1 mouse cellular context compared by ENCODE assay signal in the genomic region with DNA sequence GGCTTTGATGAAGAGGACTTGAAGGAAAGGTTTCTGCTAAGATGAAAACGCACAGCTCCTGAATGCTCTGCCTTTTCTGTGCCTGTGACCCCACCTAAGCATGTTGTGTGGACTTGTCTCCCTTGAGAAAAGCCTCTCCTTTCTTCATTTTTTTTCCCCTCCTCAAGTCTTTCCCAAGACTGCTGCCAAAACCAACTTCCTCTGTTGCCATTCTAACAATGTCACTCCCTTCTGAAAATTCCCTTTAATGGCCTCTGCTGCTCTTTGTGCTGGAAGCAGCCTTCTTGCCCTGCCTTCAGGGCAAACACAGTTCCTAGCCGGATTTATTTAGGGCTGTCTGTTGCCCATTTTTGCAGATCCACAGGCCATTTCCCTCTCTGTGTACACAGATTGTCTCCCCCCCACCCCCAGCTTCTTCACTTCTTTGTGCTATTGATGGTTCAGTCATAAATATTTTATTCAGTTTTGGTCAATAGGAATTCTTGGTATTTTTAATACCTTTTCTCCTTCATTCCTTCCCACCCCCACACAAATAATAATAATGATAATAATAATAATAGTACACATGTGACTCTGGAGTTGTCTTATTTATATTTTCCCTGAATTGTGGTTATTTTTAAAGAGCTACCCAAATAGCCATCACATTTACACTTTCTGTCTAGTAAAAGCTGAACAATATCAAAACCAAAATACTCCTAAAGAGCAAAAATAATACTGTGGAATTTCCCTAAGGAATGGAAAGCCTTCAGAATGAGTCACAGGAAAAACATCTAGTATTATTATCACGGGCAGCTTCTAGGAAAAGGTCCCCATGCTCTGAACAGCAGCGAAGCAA.
TF ChIP-seq lines count a peak whose summit lies in the region.

No protein-coding gene starts in this region.

TF ChIP-seq in C2C12, 6 proteins besides CTCF, POLR2A, EP300 and RAD21:
- TF ChIP-seq MYOG (IDR thresholded peaks at IDR 0.05; ENCODE audit: control insufficient read depth, extremely low read depth, insufficient read length): no peak
- no peak for TF ChIP-seq CEBPB (IDR thresholded peaks at IDR 0.05; ENCODE audit: low read depth)
- TF ChIP-seq MAX (IDR thresholded peaks at IDR 0.05): no peak
- no peak for TF ChIP-seq USF1 (IDR thresholded peaks at IDR 0.05; ENCODE audit: low read depth)
- TF ChIP-seq FOSL1 (IDR thresholded peaks at IDR 0.05; ENCODE audit: insufficient read depth, low read length, poor library complexity, severe bottlenecking): peak; percentile 39
- no peak for TF ChIP-seq MYOD1 (IDR thresholded peaks at IDR 0.05; ENCODE audit: control insufficient read depth, insufficient read length, low read depth)
TF ChIP-seq in C2C12: peak in this region for 1.
